Mouse (Mus musculus): Measurements from ENCODE around the gene Oxct1.

Oxct1 gene

GRCm38 (mm10) chr15:4028411-4028700, 2.2 kb downstream of the Oxct1 start:
- no peak for DNase-seq (ENCODE audit: low spot score in 2 of 2)

DNA sequence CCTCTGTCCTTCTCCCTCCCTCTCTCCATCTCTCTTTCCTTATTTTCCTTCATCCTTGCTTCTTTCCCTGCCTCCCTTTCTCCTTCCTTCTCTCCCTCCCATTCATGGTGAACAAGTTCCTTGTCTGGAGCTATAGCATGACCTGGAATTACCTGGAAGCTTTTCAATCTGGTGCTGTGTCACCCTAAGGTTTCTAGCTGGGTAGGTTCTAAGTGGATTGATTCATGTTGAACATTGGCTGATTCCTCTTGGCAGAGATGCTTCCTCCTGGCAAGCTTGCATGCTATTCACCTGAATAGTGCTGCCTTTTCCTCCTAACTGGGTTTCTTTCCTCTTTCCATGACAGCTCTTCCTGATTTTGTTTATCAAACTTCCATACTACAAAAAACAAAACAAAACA, 2.8 kb downstream of the Oxct1 start:
- DNase-seq (ENCODE audit: low spot score in 2 of 2) = no peak

GRCm38 (mm10) chr15:4033168-4034004, 7.2 kb downstream of the Oxct1 start:
- no peak for DNase-seq (ENCODE audit: low spot score in 2 of 2)

- no peak for DNase-seq (ENCODE audit: low spot score in 2 of 2)
These were observed 16.2 kb downstream of the Oxct1 start for GRCm38 (mm10) chr15:4042423-4042822.

GRCm38 (mm10) chr15:4043032-4043471, 16.9 kb downstream of the Oxct1 start:
- DNase-seq (ENCODE audit: low spot score in 2 of 2) = peak; percentile 7 to 30

- DNase-seq (ENCODE audit: low spot score in 2 of 2) = no peak
These were observed 30.4 kb downstream of the Oxct1 start for GRCm38 (mm10) chr15:4056627-4057026.

DNA sequence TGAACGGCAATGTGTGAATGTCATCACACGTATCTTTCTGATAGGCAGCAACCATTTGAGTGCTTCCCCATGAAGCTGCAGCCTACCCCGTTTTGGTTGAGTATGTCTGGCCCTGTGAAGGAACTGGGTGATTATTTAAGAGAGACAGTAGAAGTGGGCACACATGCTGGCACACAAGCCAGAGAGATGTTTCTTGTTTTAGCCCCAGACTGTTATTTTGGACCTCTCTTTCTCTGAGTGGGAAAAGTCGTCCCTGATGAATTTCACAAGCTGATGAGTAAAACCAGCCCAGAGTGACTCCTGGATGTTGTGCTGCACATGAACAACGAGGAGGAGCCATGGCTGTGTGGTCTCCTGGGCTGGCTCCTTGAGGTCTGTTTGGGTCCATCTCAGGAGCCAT, 37.4 kb downstream of the Oxct1 start:
- no peak for DNase-seq (ENCODE audit: low spot score in 2 of 2)

DNA sequence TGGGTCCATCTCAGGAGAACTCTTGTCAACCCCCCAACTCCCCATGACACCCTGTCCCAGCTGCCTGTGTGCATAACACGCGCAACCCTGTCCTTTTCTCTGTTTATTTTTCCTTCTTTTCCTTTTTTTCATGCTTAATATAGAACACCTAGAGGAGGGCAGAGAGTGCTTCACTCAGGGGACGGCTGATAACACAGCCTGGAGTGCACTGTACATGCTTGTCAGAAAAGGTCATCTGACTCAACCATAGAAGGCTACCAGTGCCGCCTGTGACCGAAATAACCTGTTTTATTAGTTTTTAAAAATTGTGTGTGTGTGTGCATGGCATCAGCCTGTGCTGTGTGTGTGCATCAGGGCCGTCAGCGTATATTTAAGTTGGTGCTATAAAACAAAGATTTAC, 37.8 kb downstream of the Oxct1 start:
- DNase-seq (ENCODE audit: low spot score in 2 of 2) = no peak

DNA sequence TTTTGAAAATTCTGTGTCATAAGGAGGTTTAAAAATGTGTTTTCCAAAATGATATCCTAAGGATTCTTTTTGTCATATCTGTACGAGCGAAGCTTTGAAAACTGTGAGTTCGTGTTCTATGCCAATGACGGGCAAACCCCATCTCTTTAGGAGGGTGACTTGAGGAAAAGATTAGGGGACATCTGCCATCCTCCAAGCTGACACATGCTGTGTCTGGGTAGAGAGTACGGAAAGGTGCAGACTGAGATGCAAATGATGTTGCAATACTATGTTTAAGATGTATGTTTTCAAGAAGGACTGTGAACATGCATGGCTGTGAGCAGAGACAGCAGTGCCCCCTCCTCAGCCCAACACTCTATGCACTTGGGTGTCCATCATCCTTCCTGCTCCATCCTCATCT, 38.5 kb downstream of the Oxct1 start:
- no peak for DNase-seq (ENCODE audit: low spot score in 2 of 2)

GRCm38 (mm10) chr15:4067273-4067990, 41.2 kb downstream of the Oxct1 start:
- DNase-seq (ENCODE audit: low spot score in 2 of 2) = no peak

DNA sequence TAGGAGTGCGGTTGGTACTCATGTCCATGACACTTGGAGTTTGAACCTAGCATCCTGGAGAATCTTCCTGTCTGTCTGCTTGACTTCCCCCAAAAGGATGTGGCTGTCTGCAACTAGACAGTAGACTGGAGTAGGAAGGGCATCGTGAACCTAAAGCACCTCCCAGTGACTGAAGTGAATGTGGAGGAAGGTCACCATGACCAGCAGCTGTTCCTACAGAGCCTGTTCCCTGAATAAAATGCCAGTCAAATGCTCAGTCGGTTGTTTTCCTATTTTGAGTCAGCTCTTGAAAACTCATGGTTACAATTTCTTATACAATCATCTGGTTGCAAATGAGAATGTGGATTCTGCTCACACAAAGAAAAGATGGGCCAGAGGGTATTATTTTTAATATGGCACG, 51.8 kb downstream of the Oxct1 start:
- DNase-seq (ENCODE audit: low spot score in 2 of 2) = no peak

DNA sequence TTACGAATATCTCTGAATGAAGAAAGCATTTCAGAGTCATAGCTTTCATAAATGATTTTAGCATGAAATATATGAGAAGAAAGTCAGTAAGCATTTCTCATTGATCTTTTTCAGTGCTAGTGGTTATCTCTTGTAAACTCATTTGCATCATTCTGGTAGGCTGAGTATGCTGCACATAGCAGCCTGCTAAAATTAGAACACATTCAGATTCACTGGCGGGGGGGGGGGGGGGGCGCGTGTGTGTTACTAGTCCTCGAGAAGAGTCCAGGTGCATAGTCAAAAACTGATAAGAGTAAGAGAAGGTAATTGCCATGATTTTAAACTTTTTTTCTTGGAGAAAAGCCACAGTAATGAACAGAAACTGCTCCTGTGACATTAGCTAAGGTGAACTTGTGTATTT, 52.6 kb downstream of the Oxct1 start:
- DNase-seq (ENCODE audit: low spot score in 2 of 2) = no peak

GRCm38 (mm10) chr15:4079425-4080189, 53.4 kb downstream of the Oxct1 start:
- DNase-seq (ENCODE audit: low spot score in 2 of 2) = no peak

DNA sequence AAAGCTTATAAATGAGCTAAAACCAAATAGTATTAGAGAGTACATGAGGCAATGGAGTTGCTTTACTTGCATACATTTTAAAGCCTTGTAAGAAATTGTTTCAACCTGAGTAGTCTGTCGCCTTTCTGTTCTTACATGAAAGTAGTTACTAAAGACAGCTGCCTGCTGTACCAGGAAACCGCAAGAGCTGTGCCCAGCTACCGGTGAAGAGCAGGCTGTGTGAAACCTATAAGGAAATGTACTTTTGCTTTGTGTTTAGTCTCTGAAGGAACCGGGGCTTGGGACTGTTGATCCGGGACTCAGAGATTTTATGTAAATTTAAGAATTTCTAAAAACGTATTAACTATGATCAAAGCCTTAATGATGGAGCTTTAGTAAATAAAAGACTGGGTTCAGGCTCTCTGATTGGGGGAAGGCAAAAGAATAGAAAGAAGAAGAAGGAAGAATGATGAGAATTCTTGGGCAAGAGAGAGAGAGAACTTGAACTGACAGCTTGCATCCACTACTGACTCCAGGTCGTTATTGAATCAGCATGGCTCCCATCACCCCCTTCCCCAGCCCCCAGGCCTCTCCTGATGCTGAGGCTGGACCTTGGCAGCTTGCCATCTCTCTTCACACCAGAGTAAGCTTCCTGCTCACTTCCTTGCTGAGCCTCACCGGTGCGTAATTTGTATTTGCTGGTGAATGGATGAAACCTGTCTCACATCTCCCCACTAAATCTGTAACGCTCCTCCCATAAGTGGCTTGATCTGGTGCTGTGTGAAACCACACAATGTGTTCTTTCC, 59.6 kb downstream of the Oxct1 start:
- peak; percentile 10 to 12 for DNase-seq (ENCODE audit: low spot score in 2 of 2)

GRCm38 (mm10) chr15:4087446-4087845, 61.3 kb downstream of the Oxct1 start:
- no peak for DNase-seq (ENCODE audit: low spot score in 2 of 2)

- DNase-seq (ENCODE audit: low spot score in 2 of 2) = no peak
These were observed 61.7 kb downstream of the Oxct1 start for GRCm38 (mm10) chr15:4087914-4088313.

GRCm38 (mm10) chr15:4090601-4091000, 64.4 kb downstream of the Oxct1 start:
- no peak for DNase-seq (ENCODE audit: low spot score in 2 of 2)

GRCm38 (mm10) chr15:4092586-4092985, 66.4 kb downstream of the Oxct1 start:
- DNase-seq (ENCODE audit: low spot score in 2 of 2) = no peak

DNA sequence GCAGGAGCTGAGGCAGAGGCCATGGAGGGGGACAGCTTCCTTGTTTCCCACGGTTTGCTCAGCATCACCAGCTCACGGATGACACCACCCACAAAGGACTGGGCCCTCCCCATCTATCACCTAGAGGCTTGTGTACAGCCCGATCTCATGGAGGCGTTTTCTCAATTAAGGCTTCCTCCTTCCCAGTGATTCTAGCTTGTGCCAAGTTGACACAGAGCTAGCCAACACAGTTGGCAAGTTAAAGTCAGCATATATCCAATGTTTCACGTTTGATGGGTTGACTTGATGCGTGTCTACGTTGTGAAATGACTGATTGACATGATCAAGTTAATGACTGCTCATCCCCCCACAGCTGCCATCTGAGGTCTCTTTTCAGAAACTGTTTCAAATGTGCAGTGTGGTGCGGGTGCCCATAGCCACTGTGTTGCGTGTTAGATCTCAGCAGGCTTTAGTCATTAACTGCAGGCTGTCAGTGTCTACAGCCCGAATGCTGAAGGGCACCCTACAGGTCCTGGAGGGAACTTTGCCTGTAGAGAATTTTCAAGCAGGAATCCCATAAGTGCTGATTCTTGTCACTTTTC, 74.2 kb downstream of the Oxct1 start:
- no peak for DNase-seq (ENCODE audit: low spot score in 2 of 2)

GRCm38 (mm10) chr15:4101025-4101424, 74.8 kb downstream of the Oxct1 start:
- no peak for DNase-seq (ENCODE audit: low spot score in 2 of 2)

- no peak for DNase-seq (ENCODE audit: low spot score in 2 of 2)
These were observed 78.1 kb downstream of the Oxct1 start for GRCm38 (mm10) chr15:4104319-4104718.

All from natural killer cell, adult 2 months (primary cell).